Mouse (Mus musculus) limb, embryonic 12.5 days (tissue): ENCODE measurements around the gene Myh9. TPM values are rescaled to one million over a fixed set of nuclear protein-coding genes. Genes with fewer than 3 reads are reported as not detected.

Experiments used
- ATAC-seq: fragments of 200-750 bp; cut with Nextera tagmentation; 2 replicates; pipeline ENCODE4 v1.8.0; 2017; ENCODE audit warnings: low read depth, moderate TSS enrichment; ENCODE audit not compliant: insufficient number of reproducible peaks, insufficient read depth, low FRiP score, low TSS enrichment
- H3K27ac ChIP-seq: fragments of 300-500 bp; sonication (generic); 2 replicates; pipeline ENCODE4 v1.5.1; 2016; ENCODE audit warnings: mild to moderate bottlenecking, moderate library complexity
- H3K27me3 ChIP-seq: fragments of 300-500 bp; sonication (generic); 2 replicates; pipeline ENCODE4 v1.6.1; 2016; ENCODE audit warnings: mild to moderate bottlenecking, moderate library complexity
- H3K36me3 ChIP-seq: fragments of 300-500 bp; sonication (generic); 2 replicates; pipeline ENCODE4 v1.6.1; 2016; ENCODE audit warnings: mild to moderate bottlenecking, moderate library complexity
- H3K4me1 ChIP-seq: fragments of 300-500 bp; sonication (generic); replicated peaks from 2 replicates; pipeline ENCODE4 v1.6.1; 2016
- H3K4me2 ChIP-seq: fragments of 300-500 bp; sonication (generic); 2 replicates; pipeline ENCODE4 v1.6.1; 2016; ENCODE audit warnings: mild to moderate bottlenecking, moderate library complexity
- H3K4me3 ChIP-seq: fragments of 300-500 bp; sonication (generic); replicated peaks from 2 replicates; pipeline ENCODE4 v1.5.1; 2016; ENCODE audit warnings: mild to moderate bottlenecking
- H3K9ac ChIP-seq: fragments of 300-500 bp; sonication (generic); replicated peaks from 2 replicates; pipeline ENCODE4 v1.6.1; 2016; ENCODE audit warnings: mild to moderate bottlenecking, moderate library complexity
- H3K9me3 ChIP-seq: fragments of 300-500 bp; sonication (generic); 2 replicates; pipeline ENCODE4 v1.6.1; 2016; ENCODE audit warnings: mild to moderate bottlenecking, moderate library complexity
- WGBS: fragments of 180-500 bp; shearing (Covaris S2); methylation state at CpG from one replicate; pipeline ENCODE4 v1.1.7; 2016; 5-methylcytosine and 5-hydroxymethylcytosine counted together
- polyA plus RNA-seq: library from polyadenylated mRNA; unstranded; fragments of >200 nt; fragmentation: Nextera tagmentation; extraction: Ambion mirVana; gene quantifications from 2 replicates; pipeline ENCODE4 v1.2.1, GENCODE M21; 2016

Gene Myh9
- polyA plus RNA-seq, 1 experiment from 2014 or later, result 40.0 TPM

- H3K4me2 ChIP-seq, result no peak overlapping the region
- no peak for ATAC-seq
- no peaks in the 10 kb centered on the region for H3K27me3 ChIP-seq
- 81% methylated on average over 6 of the region's 6 CpGs for WGBS
- H3K4me3 ChIP-seq, result no peak overlapping the region
- peak overlapping the region; percentile 42; the same call in 1 of the 2 replicates for H3K27ac ChIP-seq
- H3K9me3 ChIP-seq, result no peaks in the 10 kb centered on the region
- no peak overlapping the region for H3K9ac ChIP-seq
- peaks cover 77% of the 10 kb centered on the region for H3K36me3 ChIP-seq
- H3K4me1 ChIP-seq, result peaks cover 27% of the 10 kb centered on the region
Observed at GRCm38 (mm10) chr15:77804460-77804859, 37.5 kb downstream of the Myh9 start.

GRCm38 (mm10) chr15:77803747-77804146, 38.2 kb downstream of the Myh9 start:
- ATAC-seq, result no peak
- whole genome bisulfite sequencing, result 71% methylated on average over 3 of the region's 3 CpGs
- Histone ChIP-seq H3K36me3 (peaks cover 72% of the 10 kb centered on the region), H3K27ac (peak overlapping the region; percentile 42; the same call in 1 of the 2 replicates), H3K4me2 (no peak overlapping the region), H3K4me1 (peaks cover 34% of the 10 kb centered on the region), H3K9me3 (no peaks in the 10 kb centered on the region), H3K9ac (no peak overlapping the region), H3K4me3 (no peak overlapping the region), H3K27me3 (no peaks in the 10 kb centered on the region)

- WGBS, result 87% methylated on average over 4 of the region's 4 CpGs
- H3K9ac ChIP-seq, result no peak overlapping the region
- H3K27ac ChIP-seq, result 0 out of 2 replicates have a peak overlapping the region, but pooled peaks have one; percentile 42
- no peak overlapping the region for H3K4me3 ChIP-seq
- H3K9me3 ChIP-seq, result no peaks in the 10 kb centered on the region
- peaks cover 70% of the 10 kb centered on the region for H3K36me3 ChIP-seq
- ATAC-seq, result no peak
- H3K27me3 ChIP-seq, result no peaks in the 10 kb centered on the region
- peaks cover 42% of the 10 kb centered on the region for H3K4me1 ChIP-seq
- H3K4me2 ChIP-seq, result no peak overlapping the region
Observed at GRCm38 (mm10) chr15:77802992-77803391, 39.0 kb downstream of the Myh9 start.

GRCm38 (mm10) chr15:77801188-77801587, 40.8 kb downstream of the Myh9 start:
- no peaks in the 10 kb centered on the region for H3K27me3 ChIP-seq
- H3K4me1 ChIP-seq, result peaks cover 50% of the 10 kb centered on the region
- H3K36me3 ChIP-seq, result peaks cover 64% of the 10 kb centered on the region
- ATAC-seq, result no peak
- no peak overlapping the region for H3K4me2 ChIP-seq
- H3K9ac ChIP-seq, result no peak overlapping the region
- 48% methylated on average over 4 of the region's 4 CpGs for WGBS
- peak overlapping the region; percentile 97 for H3K27ac ChIP-seq
- H3K4me3 ChIP-seq, result no peak overlapping the region
- no peaks in the 10 kb centered on the region for H3K9me3 ChIP-seq

- Histone ChIP-seq H3K27me3 (no peaks in the 10 kb centered on the region), H3K36me3 (peaks cover 64% of the 10 kb centered on the region), H3K9me3 (no peaks in the 10 kb centered on the region), H3K9ac (no peak overlapping the region), H3K4me2 (no peak overlapping the region), H3K4me1 (peaks cover 50% of the 10 kb centered on the region), H3K4me3 (no peak overlapping the region), H3K27ac (peak overlapping the region; percentile 97)
- no peak for ATAC-seq
Observed at GRCm38 (mm10) chr15:77800511-77800910, 41.5 kb downstream of the Myh9 start.

GRCm38 (mm10) chr15:77799491-77800474, 42.2 kb downstream of the Myh9 start:
- Histone ChIP-seq H3K4me3 (no peak overlapping the region), H3K36me3 (peaks cover 64% of the 10 kb centered on the region), H3K27me3 (no peaks in the 10 kb centered on the region), H3K4me2 (peak overlapping the region; percentile 33; the same call in 1 of the 2 replicates), H3K9me3 (no peaks in the 10 kb centered on the region), H3K9ac (peak overlapping the region; percentile 40; the same call in 1 of the 2 replicates), H3K27ac (peak overlapping the region; percentile 97), H3K4me1 (peaks cover 47% of the 10 kb centered on the region)
- no peak for ATAC-seq
- 87% methylated on average over 8 of the region's 8 CpGs for WGBS

- ATAC-seq, result peak; percentile 86
- H3K36me3 ChIP-seq, result peaks cover 63% of the 10 kb centered on the region
- WGBS, result 16% methylated on average over 14 of the region's 14 CpGs
- no peaks in the 10 kb centered on the region for H3K9me3 ChIP-seq
- H3K27me3 ChIP-seq, result no peaks in the 10 kb centered on the region
- peak overlapping the region; percentile 33 for H3K4me2 ChIP-seq
- peak overlapping the region; percentile 97 for H3K27ac ChIP-seq
- H3K9ac ChIP-seq, result peak overlapping the region; percentile 40
- peaks cover 45% of the 10 kb centered on the region for H3K4me1 ChIP-seq
- no peak overlapping the region for H3K4me3 ChIP-seq
Observed at GRCm38 (mm10) chr15:77798664-77799490, 43.1 kb downstream of the Myh9 start.

GRCm38 (mm10) chr15:77797609-77798411, 44.2 kb downstream of the Myh9 start:
- H3K9me3 ChIP-seq, result no peaks in the 10 kb centered on the region
- H3K27ac ChIP-seq, result peak overlapping the region; percentile 97
- peaks cover 42% of the 10 kb centered on the region for H3K4me1 ChIP-seq
- H3K27me3 ChIP-seq, result no peaks in the 10 kb centered on the region
- H3K9ac ChIP-seq, result peak overlapping the region; percentile 40; the same call in 1 of the 2 replicates
- no peak for ATAC-seq
- peaks cover 62% of the 10 kb centered on the region for H3K36me3 ChIP-seq
- peak overlapping the region; percentile 33; the same call in 1 of the 2 replicates for H3K4me2 ChIP-seq
- WGBS, result 78% methylated on average over 14 of the region's 14 CpGs
- H3K4me3 ChIP-seq, result no peak overlapping the region

- Histone ChIP-seq H3K27ac (no peak overlapping the region), H3K4me3 (no peak overlapping the region), H3K4me1 (peaks cover 42% of the 10 kb centered on the region), H3K27me3 (no peaks in the 10 kb centered on the region), H3K9me3 (no peaks in the 10 kb centered on the region), H3K9ac (no peak overlapping the region), H3K4me2 (no peak overlapping the region), H3K36me3 (peaks cover 61% of the 10 kb centered on the region)
- WGBS, result 96% methylated on average over 26 of the region's 26 CpGs
- no peak for ATAC-seq
Observed at GRCm38 (mm10) chr15:77796409-77797035, 45.5 kb downstream of the Myh9 start.

- Histone ChIP-seq H3K27me3 (no peaks in the 10 kb centered on the region), H3K4me2 (no peak overlapping the region), H3K27ac (no peak overlapping the region), H3K4me1 (peaks cover 31% of the 10 kb centered on the region), H3K36me3 (peaks cover 70% of the 10 kb centered on the region), H3K4me3 (no peak overlapping the region), H3K9ac (no peak overlapping the region), H3K9me3 (no peaks in the 10 kb centered on the region)
- no peak for ATAC-seq
- 91% methylated on average over 13 of the region's 13 CpGs for WGBS
Observed at GRCm38 (mm10) chr15:77794908-77795356, 47.0 kb downstream of the Myh9 start.
